Mouse (Mus musculus) ES-E14 (cell line): ENCODE measurements around the gene Rundc3a. TPM values are rescaled to one million over a fixed set of nuclear protein-coding genes. Genes with fewer than 3 reads are reported as not detected.
"Not testable (repeated sequence)": the region's sequence is repeated elsewhere in the genome, so short reads cannot be mapped to it uniquely, and the experiment has no call there.

Source experiments
- DNase-seq: peaks from one replicate; pipeline ENCODE4 v3.0.0-alpha.2; 2013; ENCODE audit warnings: low read depth, low spot score
- H3K27ac ChIP-seq: 2 replicates; pipeline ENCODE4 v1.5.1; 2012; ENCODE audit warnings: low read depth, mild to moderate bottlenecking, low read length, moderate library complexity, mixed read lengths; ENCODE audit not compliant: poor library complexity, insufficient read depth, severe bottlenecking
- H3K36me3 ChIP-seq: 2 replicates; pipeline ENCODE4 v1.6.1; 2012; ENCODE audit warnings: mild to moderate bottlenecking, low read length, moderate library complexity, mixed read lengths; ENCODE audit not compliant: control insufficient read depth, poor library complexity, insufficient read depth, severe bottlenecking
- H3K4me1 ChIP-seq, 2 experiments: fragments of 150-350 bp in 1 of 2; sonication (generic) in 1 of 2; 2 replicates each; pipeline ENCODE4 v1.6.1; 2012; ENCODE audit warnings: low read length in 2 of 2, mild to moderate bottlenecking in 1 of 2, mixed read lengths in 1 of 2; ENCODE audit not compliant: control insufficient read depth in 2 of 2, insufficient read depth in 2 of 2, poor library complexity in 1 of 2
- H3K4me3 ChIP-seq, 2 experiments: fragments of 150-350 bp in 1 of 2; sonication (generic) in 1 of 2; 2 replicates each; pipeline ENCODE4 v1.5.1; 2012; ENCODE audit warnings: low read length in 2 of 2, low read depth in 1 of 2, mild to moderate bottlenecking in 1 of 2, mixed read lengths in 1 of 2; ENCODE audit not compliant: insufficient read depth in 1 of 2, poor library complexity in 1 of 2, severe bottlenecking in 1 of 2
- H3K9ac ChIP-seq: 2 replicates; pipeline ENCODE4 v1.6.1; 2012; ENCODE audit warnings: low read depth, mild to moderate bottlenecking, low read length, mixed read lengths; ENCODE audit not compliant: poor library complexity, insufficient read depth, severe bottlenecking
- H3K9me3 ChIP-seq: fragments of 150-350 bp; sonication (generic); 2 replicates; pipeline ENCODE4 v1.6.1; 2012; ENCODE audit warnings: low read depth, mild to moderate bottlenecking, low read length; ENCODE audit not compliant: control insufficient read depth, insufficient read depth
- CHD2 ChIP-seq: IDR thresholded peaks from 2 replicates; pipeline ENCODE4 v1.6.1; 2014; ENCODE audit warnings: mild to moderate bottlenecking, low read depth, low read length, inconsistent platforms
- HCFC1 ChIP-seq: IDR thresholded peaks from 2 replicates; pipeline ENCODE4 v1.6.1; 2012; ENCODE audit warnings: low read length, inconsistent platforms, borderline replicate concordance; ENCODE audit not compliant: insufficient read depth
- MAFK ChIP-seq: IDR thresholded peaks from 2 replicates; pipeline ENCODE4 v1.6.1; 2014; ENCODE audit warnings: mild to moderate bottlenecking, low read depth, low read length, inconsistent platforms; ENCODE audit not compliant: insufficient read depth
- ZC3H11A ChIP-seq: IDR thresholded peaks from 2 replicates; pipeline ENCODE4 v1.6.1; 2012; ENCODE audit warnings: low read depth, mild to moderate bottlenecking, inconsistent platforms, low read length, borderline replicate concordance
- ZNF384 ChIP-seq: IDR thresholded peaks from 2 replicates; pipeline ENCODE4 v1.6.1; 2012; ENCODE audit warnings: low read depth, low read length, inconsistent platforms
- in situ Hi-C, 2 experiments: fragments of 600-800 bp; cut with MboI; formaldehyde crosslinking; loops; one replicate each; pipeline ENCODE4 v1.15.1; 2025; ENCODE audit warnings: low sequenced_read_pairs in 2 of 2, inconsistent platforms in 1 of 2; ENCODE audit not compliant: unreplicated experiment in 2 of 2
- total RNA-seq: library from RNA; depleted of rRNA; stranded (reverse); fragments of 300-350 nt; gene quantifications from 2 replicates; pipeline ENCODE4 v1.2.3, GENCODE M21; 2012

Gene Rundc3a
- total RNA-seq, 1 experiment, result 6.7 TPM

DNA sequence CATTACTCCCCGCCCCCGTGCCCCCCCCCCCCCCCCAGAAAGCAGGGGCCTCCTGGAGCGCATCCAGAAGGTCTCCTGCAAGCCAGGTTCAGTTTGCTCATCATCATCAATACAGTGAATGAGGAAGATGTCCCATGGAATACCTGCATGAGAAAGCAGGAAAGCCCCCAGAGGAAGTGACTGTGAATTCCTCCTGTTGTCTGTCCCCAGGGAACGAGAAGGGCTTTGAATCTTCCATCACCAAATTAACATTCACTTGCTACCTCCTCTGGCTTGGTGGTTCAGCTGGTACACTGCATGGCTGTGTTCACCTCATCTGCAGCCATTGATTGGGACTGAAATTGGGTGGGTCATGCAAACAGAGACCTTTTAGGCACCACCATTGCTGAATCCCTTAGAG is 8.1 kb upstream of the Rundc3a start:
- DNase-seq, result no peak
- no peak for TF ChIP-seq MAFK
- no peak for TF ChIP-seq CHD2
- no peak for TF ChIP-seq ZNF384
- no peak for TF ChIP-seq ZC3H11A
- TF ChIP-seq HCFC1, result no peak
- in situ Hi-C loops, result no loop called here
- H3K36me3 ChIP-seq, result no peaks in the 10 kb centered on the region
- no peak overlapping the region for H3K4me3 ChIP-seq
- H3K27ac ChIP-seq, result no peak overlapping the region
- H3K4me1 ChIP-seq, result peaks cover 0 to 3% of the 10 kb centered on the region in 2 experiments; a peak in 1 of 4 replicates
- no peak overlapping the region for H3K9ac ChIP-seq
- H3K9me3 ChIP-seq, result no peaks in the 10 kb centered on the region

DNA sequence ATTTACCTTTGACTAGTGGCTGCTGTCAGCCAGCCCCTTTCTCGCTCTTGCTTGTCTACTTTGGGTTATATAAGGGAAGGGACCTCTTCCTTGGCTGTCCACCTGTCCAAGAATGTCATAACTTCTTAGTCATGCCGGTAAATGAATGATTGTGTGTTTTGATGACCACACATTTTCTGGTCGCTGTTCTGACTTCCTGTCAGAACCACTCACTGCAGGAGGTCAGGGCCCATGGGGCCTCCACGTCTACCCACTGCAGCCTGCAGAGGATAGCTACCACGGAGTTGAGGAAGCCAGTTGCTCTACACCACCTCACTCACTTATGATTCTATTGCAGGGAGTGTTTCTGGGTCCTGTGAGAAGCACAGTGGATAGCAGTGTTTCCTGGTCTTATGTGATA is 7.1 kb upstream of the Rundc3a start:
- Histone ChIP-seq H3K9me3 (no peaks in the 10 kb centered on the region), H3K4me1 (peaks cover 0 to 3% of the 10 kb centered on the region in 2 experiments; a peak in 1 of 4 replicates), H3K36me3 (no peaks in the 10 kb centered on the region), H3K4me3 (no peak overlapping the region), H3K9ac (no peak overlapping the region), H3K27ac (no peak overlapping the region)
- no peak for TF ChIP-seq MAFK
- DNase-seq, result no peak
- in situ Hi-C loops, result no loop called here

DNA sequence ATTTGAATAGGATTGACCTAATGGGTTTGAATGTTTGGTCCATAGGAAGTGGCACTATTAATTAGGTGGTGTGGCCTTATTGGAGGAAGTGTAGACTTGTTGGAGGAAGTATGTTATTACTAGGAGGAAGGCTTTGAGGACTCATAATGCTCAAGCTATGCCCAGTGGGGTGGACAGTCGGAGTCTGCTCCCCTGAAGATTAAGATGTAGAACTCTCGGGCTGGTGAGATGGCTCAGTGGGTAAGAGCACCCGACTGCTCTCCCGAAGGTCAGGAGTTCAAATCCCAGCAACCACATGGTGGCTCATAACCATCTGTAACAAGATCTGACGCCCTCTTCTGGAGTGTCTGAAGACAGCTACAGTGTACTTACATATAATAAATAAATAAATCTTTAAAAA is 3.8 kb upstream of the Rundc3a start:
- peaks cover 3 to 13% of the 10 kb centered on the region in 2 experiments; a peak in 3 of 4 replicates for H3K4me1 ChIP-seq
- DNase-seq, H3K4me3 ChIP-seq, H3K27ac ChIP-seq, H3K9me3 ChIP-seq, H3K9ac ChIP-seq, H3K36me3 ChIP-seq, in situ Hi-C loops: not testable (repeated sequence)

DNA sequence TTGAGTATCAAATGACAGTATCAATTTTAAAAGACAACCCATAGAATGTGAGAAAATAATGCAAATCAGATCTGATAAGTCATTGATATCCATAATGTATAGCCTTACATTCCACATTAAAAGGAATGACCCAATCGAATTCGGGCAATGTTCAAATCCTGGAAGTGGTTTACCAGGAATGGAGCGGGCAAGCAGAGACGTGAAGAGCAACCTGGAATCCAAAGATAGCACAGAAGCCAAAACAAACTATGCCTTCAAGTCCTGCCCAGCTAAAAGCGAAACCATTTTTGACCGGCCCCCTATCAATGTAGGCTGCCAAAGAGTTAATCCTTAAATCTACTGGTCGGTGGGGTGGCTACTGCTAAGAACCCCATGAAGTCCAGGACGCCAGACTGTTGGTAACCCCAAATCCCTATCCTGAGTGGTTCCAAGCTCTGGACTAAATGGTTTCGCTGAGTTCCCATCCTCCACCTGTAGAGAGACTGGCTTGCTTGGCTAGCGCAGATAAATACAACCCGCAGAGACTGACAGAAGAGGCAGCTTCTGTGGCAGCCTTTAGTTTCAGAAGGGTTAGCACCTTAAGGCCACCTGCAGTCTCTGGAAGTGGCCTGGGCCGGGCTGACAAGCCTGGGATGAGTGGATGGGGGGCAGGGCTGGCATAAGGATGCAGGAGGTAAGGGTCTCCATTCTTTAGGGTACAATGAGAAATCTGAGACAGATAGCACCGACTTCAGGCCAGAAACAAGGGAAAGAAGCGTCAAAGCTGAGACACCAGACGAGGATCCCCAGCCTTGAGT is 564 bp upstream of the Rundc3a start:
- Histone ChIP-seq H3K4me3 (peak overlapping the region; percentile 51 to 90), H3K36me3 (no peaks in the 10 kb centered on the region), H3K9ac (peak overlapping the region; percentile 46; the same call in 1 of the 2 replicates), H3K4me1 (peaks cover 6 to 25% of the 10 kb centered on the region in 2 experiments), H3K9me3 (no peaks in the 10 kb centered on the region), H3K27ac (no peak overlapping the region)
- in situ Hi-C loops, result no loop called here
- DNase-seq, result no peak
- TF ChIP-seq CHD2 (no peak), MAFK (no peak), ZC3H11A (no peak), ZNF384 (no peak), HCFC1 (no peak)

DNA sequence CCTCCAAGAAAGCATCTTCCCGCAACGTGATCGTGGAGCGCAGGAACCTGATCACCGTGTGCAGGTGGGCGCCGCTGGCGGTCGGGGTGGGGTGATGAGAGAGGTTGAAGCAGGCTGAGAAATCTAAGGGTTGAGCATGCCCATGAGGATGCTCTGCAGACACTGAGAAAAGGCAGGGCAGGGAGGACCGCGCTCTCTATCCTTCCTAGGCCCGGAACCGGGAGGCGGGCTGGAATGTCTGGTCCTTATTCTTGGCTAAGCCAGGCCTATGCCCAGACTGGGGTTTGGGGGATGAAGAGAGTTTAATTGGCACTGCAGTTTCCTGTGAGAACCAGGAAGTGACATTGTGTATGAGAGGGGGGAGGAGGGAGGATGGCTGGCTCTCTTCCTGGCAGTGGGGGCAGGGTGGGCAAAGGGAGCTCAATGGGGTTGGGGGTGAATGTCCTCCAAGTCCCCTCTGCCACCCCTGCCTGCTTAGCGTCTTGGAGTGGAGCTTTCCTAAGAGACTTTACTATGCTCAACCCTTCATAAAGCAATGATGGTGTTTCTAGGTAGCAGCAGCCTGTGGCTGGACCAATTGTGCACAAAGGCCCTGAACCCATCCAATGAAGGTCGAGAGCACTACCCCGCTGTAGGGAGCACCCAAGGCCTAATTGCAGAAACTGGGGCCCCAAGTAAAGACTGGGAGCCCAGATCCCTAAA is 667 bp downstream of the Rundc3a start:
- Histone ChIP-seq H3K27ac (no peak overlapping the region), H3K36me3 (no peaks in the 10 kb centered on the region), H3K4me3 (peak overlapping the region; percentile 65 to 90), H3K4me1 (peaks cover 7 to 30% of the 10 kb centered on the region in 2 experiments), H3K9me3 (no peaks in the 10 kb centered on the region), H3K9ac (peak overlapping the region; percentile 8; the same call in 1 of the 2 replicates)
- in situ Hi-C loops, result no loop called here
- no peak for DNase-seq
- TF ChIP-seq MAFK (no peak), HCFC1 (no peak), ZNF384 (no peak), ZC3H11A (no peak), CHD2 (no peak)
